Mouse (Mus musculus) c-Kit-positive CD71-negative TER-119-negative erythroid progenitor cells, embryonic 14.5 days (primary cell): ENCODE data around the gene Wdr20.
"Not testable (repeated sequence)": the region's sequence is repeated elsewhere in the genome, so short reads cannot be mapped to it uniquely, and the experiment has no call there.

Experiments
- DNase-seq: peaks from one replicate; pipeline ENCODE4 v3.0.0-alpha.2; 2013; ENCODE audit warnings: low read depth

Wdr20 gene

GRCm38 (mm10) chr12:110713784-110714183 is 24.0 kb upstream of the Wdr20 start:
- no peak for DNase-seq

DNA sequence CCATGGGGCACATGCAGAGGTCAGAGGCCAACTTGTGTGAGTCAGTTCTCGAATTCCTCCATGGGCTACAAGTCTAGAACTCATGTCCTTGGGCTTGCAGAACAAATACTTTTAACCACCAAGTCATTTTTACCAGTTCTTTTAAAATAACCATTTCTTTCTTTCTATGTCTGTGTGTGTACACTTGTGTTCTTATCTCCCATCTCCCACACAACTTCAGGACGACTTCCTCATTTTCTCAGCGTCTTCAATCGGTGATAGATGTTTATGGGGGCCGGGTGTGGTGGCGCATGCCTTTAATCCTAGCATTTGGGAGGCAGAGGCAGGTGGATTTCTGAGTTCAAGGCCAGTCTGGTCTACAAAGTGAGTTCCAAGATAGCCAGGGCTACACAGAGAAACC is 23.5 kb upstream of the Wdr20 start:
- no peak for DNase-seq

- no peak for DNase-seq
These were observed 21.7 kb upstream of the Wdr20 start for GRCm38 (mm10) chr12:110716004-110716403.

- no peak for DNase-seq
These were observed 12.7 kb upstream of the Wdr20 start for GRCm38 (mm10) chr12:110725051-110725450.

GRCm38 (mm10) chr12:110725489-110725888 is 12.3 kb upstream of the Wdr20 start:
- no peak for DNase-seq

DNA sequence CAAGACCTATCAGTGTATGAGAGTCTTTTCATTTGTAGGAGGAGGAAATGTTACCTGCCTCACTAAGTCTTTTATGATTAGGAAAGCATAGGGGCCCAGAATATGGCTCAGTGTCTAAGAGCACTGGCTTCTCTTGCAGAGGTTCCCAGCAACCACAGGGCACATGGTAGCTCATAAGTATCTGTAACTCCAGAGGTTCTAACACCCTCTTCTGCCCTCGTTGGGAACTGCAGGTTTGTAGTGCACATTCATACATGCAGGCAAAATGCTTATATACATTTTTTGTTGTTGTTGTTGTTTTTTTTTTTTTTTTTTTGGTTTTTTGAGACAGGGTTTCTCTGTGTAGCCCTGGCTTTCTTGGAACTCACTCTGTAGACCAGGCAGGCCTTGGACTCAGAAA is 11.3 kb upstream of the Wdr20 start:
- no peak for DNase-seq

DNA sequence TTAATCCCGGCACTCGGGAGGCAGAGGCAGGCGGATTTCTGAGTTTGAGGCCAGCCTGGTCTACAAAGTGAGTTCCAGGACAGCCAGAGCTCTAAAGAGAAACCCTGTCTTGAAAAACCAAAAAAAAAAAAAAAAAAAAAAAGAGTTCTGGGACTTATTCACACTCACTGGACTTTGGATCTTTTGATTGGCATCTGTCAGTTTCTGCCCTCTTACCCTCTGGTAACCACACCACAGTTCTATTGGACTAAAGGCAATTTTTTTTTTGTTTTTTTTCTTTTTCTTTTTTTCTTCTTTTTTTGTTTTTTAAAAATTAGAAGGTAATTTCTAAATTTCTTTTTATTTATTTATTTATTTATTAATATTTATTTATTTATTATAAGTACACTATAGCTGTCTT is 4.5 kb upstream of the Wdr20 start:
- not testable (repeated sequence) for DNase-seq

GRCm38 (mm10) chr12:110736641-110737040 is 1.1 kb upstream of the Wdr20 start:
- no peak for DNase-seq

DNA sequence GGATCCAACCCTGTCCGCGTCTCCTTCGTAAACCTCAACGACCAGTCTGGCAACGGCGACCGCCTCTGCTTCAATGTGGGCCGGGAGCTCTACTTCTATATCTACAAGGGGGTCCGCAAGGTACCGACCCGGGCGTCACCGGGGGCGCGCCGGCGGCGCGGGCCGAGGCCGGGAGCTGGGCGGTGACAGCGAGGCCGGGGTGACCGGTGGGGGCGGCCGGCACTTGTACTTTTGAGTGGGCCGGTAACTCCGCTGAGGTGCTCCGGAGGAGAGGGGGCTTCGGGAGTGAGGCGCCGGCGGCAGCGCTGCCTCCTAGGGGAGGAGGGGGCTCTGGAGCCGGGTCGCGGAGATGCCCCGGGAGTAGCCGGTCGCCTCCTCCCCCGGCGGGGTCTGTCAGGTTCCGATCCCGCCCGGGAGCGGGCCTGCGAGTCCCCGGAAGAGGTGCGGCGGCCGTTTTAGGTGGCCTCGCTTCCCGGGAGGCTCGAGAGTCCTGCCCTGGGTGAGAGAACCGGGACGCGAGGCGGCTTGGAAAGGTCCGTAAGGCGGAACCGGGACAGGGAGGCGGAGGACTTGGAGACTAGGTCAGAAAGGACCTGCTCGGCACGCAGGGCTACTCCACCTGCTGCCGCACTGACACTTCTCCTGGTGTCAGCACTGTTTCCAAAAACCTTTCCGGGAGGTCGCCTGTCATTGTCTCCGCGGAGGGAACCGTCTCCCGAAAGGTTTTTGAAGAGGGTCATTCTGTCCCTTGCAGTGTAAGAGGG is 596 bp downstream of the Wdr20 start:
- DNase-seq = no peak

- DNase-seq = no peak
These were observed 13.2 kb downstream of the Wdr20 start for GRCm38 (mm10) chr12:110750770-110751439.

GRCm38 (mm10) chr12:110752703-110753102 is 15.0 kb downstream of the Wdr20 start:
- DNase-seq = no peak

- DNase-seq = no peak
These were observed 16.2 kb downstream of the Wdr20 start for GRCm38 (mm10) chr12:110753976-110754375.

DNA sequence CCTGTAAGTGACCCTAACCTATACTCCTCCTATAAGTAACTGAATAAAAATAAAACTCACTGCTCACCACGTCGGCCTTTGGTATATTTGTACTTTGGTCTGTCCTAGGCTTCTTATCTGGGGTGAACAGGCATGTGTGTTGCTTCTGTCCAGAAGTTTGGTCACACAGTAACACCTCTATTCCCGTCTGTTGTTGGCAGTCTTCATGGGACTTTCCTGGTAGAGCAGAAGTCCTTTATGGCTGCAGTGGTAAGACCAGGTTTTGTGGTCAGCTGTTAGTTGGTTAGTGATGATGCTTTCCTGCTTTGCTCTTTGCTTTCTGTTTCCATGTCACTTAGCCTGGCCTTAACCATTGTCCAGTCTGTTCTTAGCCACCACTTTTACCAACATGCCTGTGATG is 19.4 kb downstream of the Wdr20 start:
- DNase-seq = no peak

DNA sequence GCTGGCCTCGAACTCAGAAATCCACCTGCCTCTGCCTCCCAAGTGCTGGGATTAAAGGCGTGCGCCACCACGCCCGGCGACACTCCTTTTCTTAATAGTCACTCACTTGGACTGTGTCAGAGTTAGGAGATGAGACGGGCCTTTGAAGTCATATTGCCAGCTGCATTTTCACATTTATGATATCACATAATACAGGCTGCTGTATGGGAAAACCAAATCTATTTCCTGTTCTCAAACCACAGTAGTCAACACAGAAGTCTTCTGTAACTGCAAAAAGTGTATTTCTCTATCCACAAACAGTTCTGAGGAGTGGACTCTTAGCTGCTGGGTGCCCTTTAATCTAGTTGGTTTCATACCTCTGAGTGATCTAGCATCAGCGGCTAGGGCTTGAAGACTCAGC is 21.2 kb downstream of the Wdr20 start:
- DNase-seq = no peak

DNA sequence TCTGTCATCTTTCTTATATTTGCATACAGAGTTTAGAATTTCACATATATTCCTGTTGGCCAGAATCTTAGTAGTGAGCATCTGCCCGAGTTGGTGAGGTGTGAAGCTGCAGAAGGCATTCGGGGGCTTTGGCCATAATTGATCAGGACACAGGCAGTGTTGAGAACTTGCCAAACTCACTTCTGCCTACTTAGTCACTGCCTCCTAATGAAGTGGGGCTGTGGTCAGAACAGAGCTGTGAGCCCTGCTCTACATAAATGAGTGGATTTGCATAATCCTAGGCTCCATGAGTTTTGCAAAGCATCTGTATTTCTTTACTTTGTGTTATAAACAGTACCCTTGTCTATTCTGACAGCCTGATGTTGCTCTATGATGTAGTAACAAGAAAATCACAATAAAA is 24.6 kb downstream of the Wdr20 start:
- DNase-seq = no peak

DNA sequence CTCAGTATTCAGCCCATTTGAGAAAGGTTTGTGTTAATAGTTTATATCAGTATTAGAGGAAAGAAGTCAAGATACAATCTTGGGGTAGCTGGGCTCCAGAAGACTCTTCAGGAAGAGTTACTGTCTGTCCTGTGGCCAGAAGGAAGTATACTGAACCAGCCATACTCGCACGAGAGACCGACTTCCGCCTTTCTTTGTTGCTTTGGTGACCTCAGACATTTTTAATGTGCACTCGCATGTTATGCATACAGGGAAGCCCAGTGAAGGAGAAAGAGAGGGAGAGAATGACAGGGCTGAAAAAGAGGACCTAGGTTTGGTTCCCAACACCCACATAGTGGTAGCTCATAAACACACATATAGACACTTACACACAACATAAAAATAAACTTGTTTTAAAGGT is 26.8 kb downstream of the Wdr20 start:
- DNase-seq = no peak

GRCm38 (mm10) chr12:110768562-110768961 is 30.8 kb downstream of the Wdr20 start:
- no peak for DNase-seq

DNA sequence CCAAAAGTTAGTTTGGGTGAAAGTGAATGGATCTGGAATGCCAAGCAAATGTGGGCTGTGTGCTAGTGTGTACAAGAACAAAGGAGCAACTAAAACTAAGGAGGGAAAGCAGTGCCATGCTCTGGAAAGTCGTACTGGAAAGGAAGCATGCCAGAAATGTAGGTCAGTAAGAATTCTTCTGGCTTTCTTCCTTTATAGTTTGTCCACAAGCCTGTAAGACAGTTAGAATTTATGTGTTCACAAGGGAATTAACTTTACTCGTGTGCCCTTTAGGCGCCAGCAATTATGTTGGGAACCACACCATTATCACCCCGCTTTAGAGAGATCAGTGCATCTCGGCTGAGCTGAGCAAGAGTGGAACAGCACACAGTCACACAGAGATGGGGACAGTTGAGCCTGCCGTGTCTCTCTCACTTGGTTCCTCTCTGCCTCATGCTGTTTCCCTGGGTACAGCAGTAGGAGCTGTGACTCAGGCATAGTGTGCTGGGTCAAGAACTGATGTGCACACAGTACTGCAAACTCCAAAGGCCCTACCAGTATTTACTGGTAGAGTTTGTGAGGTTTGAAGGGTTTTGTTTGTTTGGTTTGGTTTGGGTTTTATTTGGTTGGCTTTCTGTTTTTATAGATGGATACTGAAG is 32.0 kb downstream of the Wdr20 start:
- DNase-seq = no peak

DNA sequence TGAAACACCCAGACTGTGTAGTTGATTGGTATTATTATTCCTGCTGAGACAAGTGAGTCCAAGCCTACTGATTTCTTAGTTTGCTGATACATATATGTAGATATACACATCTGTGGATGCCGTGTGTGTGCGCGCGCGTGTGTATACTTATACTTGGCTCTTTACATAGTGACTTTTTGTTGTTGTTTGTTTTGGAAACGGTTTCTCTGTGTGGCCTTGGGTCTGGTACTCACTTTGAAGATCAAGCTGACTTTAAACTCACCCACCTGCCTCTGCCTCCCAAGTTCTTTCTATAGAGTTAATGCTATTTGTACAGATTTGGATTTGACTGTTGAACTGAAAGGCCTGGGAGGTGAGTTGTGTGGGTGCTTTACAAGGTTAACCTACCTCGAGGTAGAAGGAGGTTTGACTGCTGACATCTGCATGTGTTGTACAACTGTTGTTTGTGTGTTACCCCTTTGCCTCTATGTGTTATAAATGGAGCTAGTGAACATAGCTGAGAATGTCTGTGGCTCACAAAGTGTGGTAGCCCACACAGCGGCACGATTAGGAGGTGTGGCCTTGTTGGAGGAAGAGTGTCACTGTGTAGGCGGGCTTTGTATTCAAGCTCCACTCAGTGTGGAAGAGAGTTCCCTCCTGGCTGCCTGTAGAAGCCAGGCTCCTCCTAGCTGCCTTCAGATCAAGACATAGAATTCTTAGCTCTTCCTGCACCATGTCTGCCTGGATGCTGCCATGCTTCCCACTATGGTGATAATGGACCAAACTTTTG is 32.9 kb downstream of the Wdr20 start:
- DNase-seq = no peak

- no peak for DNase-seq
These were observed 34.2 kb downstream of the Wdr20 start for GRCm38 (mm10) chr12:110771961-110772360.

- DNase-seq = no peak
These were observed 38.1 kb downstream of the Wdr20 start for GRCm38 (mm10) chr12:110775628-110776426.

DNA sequence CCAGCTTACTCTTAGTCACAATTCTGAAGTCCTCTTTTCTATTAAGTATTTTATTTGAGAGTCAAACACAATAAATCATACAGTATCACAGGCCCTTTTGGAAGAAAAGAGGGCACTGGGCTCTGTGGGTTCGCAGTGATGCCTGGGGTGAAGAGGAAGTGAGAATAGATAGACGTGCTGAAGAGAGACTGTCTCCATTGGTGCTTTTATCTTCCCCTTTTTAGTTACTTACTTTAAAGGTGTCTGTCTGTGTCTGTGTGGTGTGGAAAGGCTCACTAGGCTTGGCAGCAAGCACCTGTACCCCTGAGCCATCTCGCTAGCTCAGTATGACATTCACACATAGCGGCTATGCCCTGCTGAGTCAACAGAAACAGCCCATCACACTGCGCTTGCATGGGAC is 40.1 kb downstream of the Wdr20 start:
- DNase-seq = no peak
